Mouse (Mus musculus) spleen, postnatal 4 days (tissue): Measurements from ENCODE around the gene Kcnj14.

Source experiments
- DNase-seq, 2 experiments: peaks; one replicate each; pipeline ENCODE4 v3.0.0; 2022; ENCODE audit warnings: low spot score in 2 of 2

Kcnj14 gene

GRCm38 (mm10) chr7:45796950-45797349, 27.6 kb downstream of the Kcnj14 start:
- peak in 1 of 2 experiments; percentile 65 for DNase-seq

- no peak for DNase-seq
Measured at GRCm38 (mm10) chr7:45794971-45795370, 29.6 kb downstream of the Kcnj14 start.

- no peak for DNase-seq
Measured at GRCm38 (mm10) chr7:45793969-45794585, 30.5 kb downstream of the Kcnj14 start.

DNA sequence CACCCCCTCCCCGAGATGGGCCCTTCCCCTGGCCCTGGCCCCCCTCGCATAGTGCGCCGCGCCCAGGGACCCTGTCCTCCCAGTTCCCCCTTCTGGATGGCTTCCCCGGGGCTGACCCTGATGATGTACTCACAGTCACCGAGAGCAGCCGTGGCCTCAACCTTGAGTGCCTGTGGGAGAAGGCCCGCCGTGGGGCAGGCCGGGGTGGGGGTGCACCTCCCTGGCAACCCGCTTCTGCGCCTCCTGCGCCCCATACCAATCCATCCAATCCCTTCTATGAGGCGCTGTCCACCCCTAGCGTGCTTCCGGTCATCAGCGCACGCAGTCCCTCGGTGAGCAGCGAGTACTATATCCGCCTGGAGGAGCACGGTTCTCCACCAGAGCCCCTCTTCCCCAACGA, 31.3 kb downstream of the Kcnj14 start:
- no peak for DNase-seq

GRCm38 (mm10) chr7:45791756-45792490, 32.7 kb downstream of the Kcnj14 start:
- no peak for DNase-seq

GRCm38 (mm10) chr7:45790721-45791120, 33.9 kb downstream of the Kcnj14 start:
- DNase-seq = no peak

DNA sequence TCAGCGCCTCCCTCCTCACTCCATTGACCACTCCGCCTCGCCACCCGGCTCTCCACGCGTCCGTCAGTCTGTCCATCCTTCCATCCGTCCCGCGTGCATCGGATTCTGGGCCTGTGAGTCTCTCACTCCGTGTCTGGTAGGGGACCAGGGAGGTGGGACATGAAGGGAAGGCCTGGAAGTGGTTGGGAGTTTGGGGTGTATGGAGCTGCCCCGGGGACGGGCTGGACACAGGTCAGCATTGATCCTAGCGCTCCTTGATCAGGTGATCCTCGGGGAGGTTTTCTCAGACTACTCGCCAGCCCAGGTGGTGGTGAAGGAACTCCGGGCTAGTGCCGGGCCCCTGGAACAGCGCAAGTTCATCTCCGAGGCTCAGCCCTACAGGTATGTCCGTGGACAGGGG, 36.9 kb downstream of the Kcnj14 start:
- no peak for DNase-seq

DNA sequence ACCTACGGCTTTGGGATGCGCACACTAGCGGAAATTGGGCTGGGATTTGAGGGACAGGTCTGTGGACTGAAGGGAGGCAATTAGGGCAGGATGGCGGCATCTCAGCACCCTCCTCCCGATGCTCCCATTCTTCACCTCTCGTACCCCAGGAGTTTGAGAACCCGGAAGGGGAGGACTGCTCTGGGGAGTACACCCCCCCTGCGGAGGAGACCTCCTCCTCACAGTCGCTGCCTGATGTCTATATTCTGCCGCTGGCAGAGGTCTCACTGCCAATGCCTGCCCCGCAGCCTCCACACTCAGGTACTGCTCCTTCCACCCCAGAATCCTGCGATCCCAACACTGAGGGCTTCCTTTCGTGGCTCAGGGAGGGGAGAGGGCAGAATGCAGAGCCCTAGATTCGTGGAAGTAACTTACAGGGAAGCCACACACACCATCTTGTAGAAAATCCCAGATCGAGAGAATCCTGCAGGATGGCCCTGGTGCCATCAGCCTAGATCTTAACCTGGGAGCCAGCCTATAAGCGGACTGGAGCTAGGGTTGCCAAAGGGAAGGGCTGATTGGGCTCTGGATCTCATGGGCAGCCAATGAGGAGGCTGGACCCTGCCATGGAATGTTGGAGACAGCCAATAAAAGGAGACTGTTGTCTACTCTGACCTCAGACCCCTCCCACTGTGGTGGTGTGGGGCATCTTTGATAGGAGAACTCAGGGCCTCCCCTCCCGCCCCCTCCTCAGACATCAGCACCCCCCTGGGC, 37.7 kb downstream of the Kcnj14 start:
- no peak for DNase-seq

- no peak for DNase-seq
Measured at GRCm38 (mm10) chr7:45786136-45786578, 38.4 kb downstream of the Kcnj14 start.

DNA sequence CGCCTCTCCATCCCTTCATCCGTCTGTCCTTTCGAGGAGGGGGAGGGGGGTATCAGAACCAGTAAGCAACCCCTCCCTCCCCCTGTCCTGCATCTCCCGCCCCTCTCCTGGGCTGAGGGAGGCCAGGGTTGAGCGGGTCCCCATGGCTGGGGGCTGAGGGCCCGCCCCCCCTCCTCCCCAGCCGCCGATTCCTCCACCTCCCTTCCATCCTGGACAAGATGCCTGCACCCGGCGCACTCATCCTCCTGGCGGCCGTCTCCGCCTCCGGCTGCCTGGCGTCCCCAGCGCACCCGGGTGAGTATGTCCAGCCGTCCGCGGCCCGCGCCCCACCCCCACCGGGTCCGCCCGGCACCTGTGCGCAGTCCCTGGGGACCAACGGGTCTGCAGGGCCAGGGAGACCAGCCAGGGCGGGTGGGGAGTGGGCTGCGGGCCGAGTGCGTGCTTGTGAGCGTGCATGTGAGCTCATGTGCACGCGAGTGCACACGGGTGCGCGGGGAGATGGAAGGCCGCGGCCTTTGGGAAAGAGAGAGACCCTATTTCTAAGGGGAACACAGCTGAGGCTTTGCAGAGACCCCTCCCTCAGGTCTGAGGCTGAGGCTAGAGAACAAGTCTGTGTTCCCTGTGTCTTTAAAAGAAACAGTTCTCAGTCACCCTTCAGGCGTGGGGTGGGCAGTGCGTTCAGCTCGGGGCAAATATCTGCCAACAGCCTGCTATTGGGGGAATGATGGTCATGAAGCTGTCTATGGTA, 39.0 kb downstream of the Kcnj14 start:
- DNase-seq = no peak

GRCm38 (mm10) chr7:45784524-45785372, 39.8 kb downstream of the Kcnj14 start, which contains the start of gene Sult2b1:
Gene Sult2b1, minus strand, starts transcription at chr7:45784669.
- DNase-seq = no peak

- DNase-seq = peak in 1 of 2 experiments; percentile 45
Measured at GRCm38 (mm10) chr7:45783511-45784091, 41.0 kb downstream of the Kcnj14 start, which contains the start of gene Lmtk3. Gene Lmtk3, plus strand, starts transcription at chr7:45783738.

- DNase-seq = no peak
Measured at GRCm38 (mm10) chr7:45782271-45782670, 42.3 kb downstream of the Kcnj14 start.

- no peak for DNase-seq
Measured at GRCm38 (mm10) chr7:45779081-45779641, 45.4 kb downstream of the Kcnj14 start.

DNA sequence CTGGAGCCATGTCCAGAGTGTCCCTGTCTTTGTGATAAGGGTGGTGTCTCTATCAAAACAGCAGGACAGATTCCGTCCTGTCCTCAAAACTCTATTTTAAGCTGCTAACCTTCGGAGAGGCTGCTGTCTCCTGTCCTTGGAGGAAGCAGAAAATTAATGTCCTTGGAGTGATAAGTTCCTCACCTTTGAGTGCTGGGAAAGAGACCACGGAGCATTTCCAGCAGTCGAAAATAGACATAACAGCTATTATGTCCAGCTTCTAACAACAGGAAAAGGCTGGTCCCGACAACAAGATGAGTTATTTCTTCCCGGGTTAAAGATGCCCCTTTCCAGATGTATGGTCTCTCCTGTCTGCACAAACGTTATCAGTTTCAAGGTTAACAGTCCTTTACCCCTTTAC, 49.3 kb downstream of the Kcnj14 start:
- DNase-seq = no peak

GRCm38 (mm10) chr7:45771101-45771500, 53.5 kb downstream of the Kcnj14 start:
- DNase-seq = no peak

- DNase-seq = no peak
Measured at GRCm38 (mm10) chr7:45770427-45771082, 54.0 kb downstream of the Kcnj14 start.

- DNase-seq = no peak
Measured at GRCm38 (mm10) chr7:45767500-45767899, 57.1 kb downstream of the Kcnj14 start.

DNA sequence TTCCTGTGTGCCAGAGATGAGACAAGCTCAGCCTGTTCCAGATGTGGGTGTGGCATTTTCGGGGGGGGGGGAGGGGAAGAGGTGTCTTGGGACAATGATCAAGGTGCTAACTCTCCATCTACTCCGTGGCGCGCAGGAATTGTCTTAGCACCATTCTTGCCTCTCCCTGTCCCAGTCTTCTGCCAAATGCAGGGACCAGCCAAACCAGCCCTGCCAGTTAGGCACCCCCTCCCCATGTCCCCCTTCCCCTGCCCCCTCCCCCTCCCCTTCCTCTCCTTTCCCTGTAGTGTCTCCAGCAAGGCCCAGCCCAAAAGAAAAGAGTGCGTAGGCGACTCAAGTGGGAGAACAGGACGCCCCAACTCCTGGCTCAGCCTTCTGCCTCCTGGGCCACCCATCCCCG, 57.8 kb downstream of the Kcnj14 start:
- no peak for DNase-seq
